Mouse (Mus musculus): ENCODE results near the gene Dio3. TPM values are rescaled to one million over a fixed set of nuclear protein-coding genes. Genes with fewer than 3 reads are reported as not detected.

Gene Dio3
- 1 to 10 TPM; 2.2 to 3.3 TPM for total RNA-seq (2021)
- long read RNA-seq, partial matches to known transcripts, result 0 of 3 reads
- long read RNA-seq, other reads (novel, unspliced or antisense), result 0 of 3 reads

GRCm38 (mm10) chr12:110278853-110279252, at the start of gene Dio3:
Gene Dio3, plus strand, starts transcription at chr12:110279068.
- DNase-seq (ENCODE audit: low spot score in 2 of 2), result no peak

- no peak for DNase-seq (ENCODE audit: low spot score in 2 of 2)
Measured at GRCm38 (mm10) chr12:110230296-110230695, 48.6 kb upstream of the Dio3 start.

- no peak for DNase-seq (ENCODE audit: low spot score in 2 of 2)
Measured at GRCm38 (mm10) chr12:110230767-110231166, 48.1 kb upstream of the Dio3 start.

GRCm38 (mm10) chr12:110231709-110232600, 46.9 kb upstream of the Dio3 start:
- DNase-seq (ENCODE audit: low spot score in 2 of 2), result no peak

GRCm38 (mm10) chr12:110235908-110236307, 43.0 kb upstream of the Dio3 start:
- DNase-seq (ENCODE audit: low spot score in 2 of 2), result no peak

- DNase-seq (ENCODE audit: low spot score in 2 of 2), result no peak
Measured at GRCm38 (mm10) chr12:110237046-110237445, 41.8 kb upstream of the Dio3 start.

- no peak for DNase-seq (ENCODE audit: low spot score in 2 of 2)
Measured at GRCm38 (mm10) chr12:110239358-110239757, 39.5 kb upstream of the Dio3 start.

GRCm38 (mm10) chr12:110244581-110244980, 34.3 kb upstream of the Dio3 start:
- no peak for DNase-seq (ENCODE audit: low spot score in 2 of 2)

GRCm38 (mm10) chr12:110245461-110245860, 33.4 kb upstream of the Dio3 start:
- DNase-seq (ENCODE audit: low spot score in 2 of 2), result no peak

- no peak for DNase-seq (ENCODE audit: low spot score in 2 of 2)
Measured at GRCm38 (mm10) chr12:110252163-110252575, 26.7 kb upstream of the Dio3 start.

- no peak for DNase-seq (ENCODE audit: low spot score in 2 of 2)
Measured at GRCm38 (mm10) chr12:110255731-110256130, 23.1 kb upstream of the Dio3 start.

- no peak for DNase-seq (ENCODE audit: low spot score in 2 of 2)
Measured at GRCm38 (mm10) chr12:110256478-110257220, 22.2 kb upstream of the Dio3 start.

GRCm38 (mm10) chr12:110268226-110268625, 10.6 kb upstream of the Dio3 start:
- no peak for DNase-seq (ENCODE audit: low spot score in 2 of 2)

- no peak for DNase-seq (ENCODE audit: low spot score in 2 of 2)
Measured at GRCm38 (mm10) chr12:110269686-110270085, 9.2 kb upstream of the Dio3 start.

- no peak for DNase-seq (ENCODE audit: low spot score in 2 of 2)
Measured at GRCm38 (mm10) chr12:110276034-110276433, 2.8 kb upstream of the Dio3 start.

- DNase-seq (ENCODE audit: low spot score in 2 of 2), result no peak
Measured at GRCm38 (mm10) chr12:110277259-110277964, 1.5 kb upstream of the Dio3 start.

- DNase-seq (ENCODE audit: low spot score in 2 of 2), result no peak
Measured at GRCm38 (mm10) chr12:110277965-110278307, 932 bp upstream of the Dio3 start.

- no peak for DNase-seq (ENCODE audit: low spot score in 2 of 2)
Measured at GRCm38 (mm10) chr12:110280373-110280772, 1.5 kb downstream of the Dio3 start.

- DNase-seq (ENCODE audit: low spot score in 2 of 2), result no peak
Measured at GRCm38 (mm10) chr12:110283792-110284191, 4.9 kb downstream of the Dio3 start.

GRCm38 (mm10) chr12:110292816-110293215, 13.9 kb downstream of the Dio3 start:
- DNase-seq (ENCODE audit: low spot score in 2 of 2), result peak in 1 of 2 experiments; percentile 7

- peak in 1 of 2 experiments; percentile 11 for DNase-seq (ENCODE audit: low spot score in 2 of 2)
Measured at GRCm38 (mm10) chr12:110294891-110295290, 16.0 kb downstream of the Dio3 start.
